Mouse (Mus musculus) forebrain, embryonic 14.5 days (tissue): ENCODE results near the gene Gstm3. TPM values are rescaled to one million over a fixed set of nuclear protein-coding genes. Genes with fewer than 3 reads are reported as not detected.
"Not testable (repeated sequence)": the region's sequence is repeated elsewhere in the genome, so short reads cannot be mapped to it uniquely, and the experiment has no call there.

Experiments used
- ATAC-seq: fragments of 200-750 bp; cut with Nextera tagmentation; 2 replicates; pipeline ENCODE4 v1.8.0; 2017; ENCODE audit warnings: mild to moderate bottlenecking, moderate library complexity
- DNase-seq: peaks from one replicate; pipeline ENCODE4 v3.0.0-alpha.2; 2015; ENCODE audit warnings: low spot score
- H3K27ac ChIP-seq: fragments of 300-500 bp; sonication (generic); 2 replicates; pipeline ENCODE4 v1.5.1; 2014; ENCODE audit warnings: low read depth, mild to moderate bottlenecking, control low read depth, low read length, moderate library complexity
- H3K27me3 ChIP-seq: fragments of 300-500 bp; sonication (generic); replicated peaks from 2 replicates; pipeline ENCODE4 v1.6.1; 2014; ENCODE audit warnings: low read length, control low read depth, mixed read lengths; ENCODE audit not compliant: control insufficient read depth, insufficient read depth
- H3K36me3 ChIP-seq: fragments of 300-500 bp; sonication (generic); 2 replicates; pipeline ENCODE4 v1.6.1; 2014; ENCODE audit warnings: low read length, control low read depth; ENCODE audit not compliant: control insufficient read depth, insufficient read depth
- H3K4me1 ChIP-seq: fragments of 300-500 bp; sonication (generic); 2 replicates; pipeline ENCODE4 v1.6.1; 2014; ENCODE audit warnings: antibody characterized with exemption, low read length, control low read depth; ENCODE audit not compliant: control insufficient read depth, insufficient read depth
- H3K4me2 ChIP-seq: fragments of 300-500 bp; sonication (generic); 2 replicates; pipeline ENCODE4 v1.6.1; 2014; ENCODE audit warnings: mild to moderate bottlenecking, control low read depth, low read length
- H3K4me3 ChIP-seq: fragments of 300-500 bp; sonication (generic); 2 replicates; pipeline ENCODE4 v1.5.1; 2014; ENCODE audit warnings: low read depth, low read length, control low read depth
- H3K9ac ChIP-seq: fragments of 300-500 bp; sonication (generic); 2 replicates; pipeline ENCODE4 v1.6.1; 2014; ENCODE audit warnings: mild to moderate bottlenecking, low read length, control low read depth, moderate library complexity
- H3K9me3 ChIP-seq: fragments of 300-500 bp; sonication (generic); replicated peaks from 2 replicates; pipeline ENCODE4 v1.6.1; 2016; ENCODE audit warnings: low read length, control low read depth, mixed read lengths; ENCODE audit not compliant: control insufficient read depth
- WGBS: fragments of 180-500 bp; shearing (Covaris S2); extraction: QIAGEN DNeasy Blood & Tissue Kit; methylation state at CpG from one replicate; pipeline ENCODE4 v1.1.7; 2014; 5-methylcytosine and 5-hydroxymethylcytosine counted together
- polyA plus RNA-seq: library from polyadenylated mRNA; unstranded; fragments of >200 nt; fragmentation: Nextera tagmentation; extraction: Ambion mirVana; gene quantifications from 2 replicates; pipeline ENCODE4 v1.2.1, GENCODE M21; 2014

Gene Gstm3
- polyA plus RNA-seq, 1 experiment from 2014 or later: not detected

GRCm38 (mm10) chr3:107964656-107965308, 4.3 kb downstream of the Gstm3 start:
- DNase-seq (no peak), ATAC-seq (no peak)
- H3K9ac ChIP-seq: no peak overlapping the region
- no peaks in the 10 kb centered on the region for H3K36me3 ChIP-seq
- H3K27ac ChIP-seq: no peak overlapping the region
- 61% methylated on average over 5 of the region's 5 CpGs for WGBS
- H3K27me3 ChIP-seq: no peaks in the 10 kb centered on the region
- H3K4me1 ChIP-seq: peaks cover 6% of the 10 kb centered on the region; the same call in 1 of the 2 replicates
- no peaks in the 10 kb centered on the region for H3K9me3 ChIP-seq
- H3K4me3 ChIP-seq: no peak overlapping the region
- H3K4me2 ChIP-seq: no peak overlapping the region

DNA sequence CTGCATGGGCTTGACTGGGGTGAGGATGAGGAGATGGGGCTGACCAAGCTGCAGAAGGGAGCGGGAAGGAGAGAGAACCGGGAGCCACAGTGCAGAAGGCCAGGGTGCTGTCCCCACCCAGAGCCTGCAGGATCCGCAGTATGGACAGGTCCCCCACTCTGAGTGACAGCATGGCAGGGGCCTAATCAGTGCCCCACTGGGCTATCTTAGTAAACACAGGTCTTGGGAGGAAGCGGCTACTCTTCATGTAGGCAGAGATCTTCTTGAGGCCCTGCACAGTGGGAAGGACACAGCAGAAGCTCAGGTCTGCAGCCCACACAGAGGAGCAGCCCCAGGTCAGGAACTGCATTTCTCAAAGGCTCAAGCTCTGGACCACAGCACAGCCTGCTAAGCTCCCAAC, 5.1 kb downstream of the Gstm3 start:
- H3K4me2 ChIP-seq: no peak overlapping the region
- ATAC-seq: no peak
- 77% methylated on average over 4 of the region's 4 CpGs for WGBS

DNA sequence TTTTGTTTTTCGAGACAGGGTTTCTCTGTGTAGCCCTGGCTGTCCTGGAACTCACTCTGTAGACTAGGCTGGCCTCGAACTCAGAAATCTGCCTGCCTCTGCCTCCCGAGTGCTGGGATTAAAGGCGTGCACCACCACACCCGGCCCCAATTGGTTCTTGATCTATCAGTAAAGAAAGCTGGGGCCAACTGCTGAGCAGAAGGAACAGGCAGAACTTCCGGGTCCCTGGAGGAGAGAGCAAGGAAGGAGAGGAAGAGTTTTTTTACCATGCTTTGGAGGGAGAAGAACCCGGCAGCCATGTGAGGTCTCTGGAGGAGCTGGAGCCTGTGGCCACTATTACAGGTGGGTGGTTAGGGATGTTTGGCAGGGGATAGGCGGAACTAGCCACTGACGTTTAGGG, 13.8 kb downstream of the Gstm3 start:
- DNase-seq, H3K36me3 ChIP-seq, H3K9ac ChIP-seq, H3K4me2 ChIP-seq, H3K4me3 ChIP-seq, H3K4me1 ChIP-seq, H3K27me3 ChIP-seq, ATAC-seq, H3K27ac ChIP-seq, H3K9me3 ChIP-seq: not testable (repeated sequence)
- 90% methylated on average over 9 of the region's 9 CpGs for WGBS

More for the DNA sequence above, 5.1 kb downstream of the Gstm3 start:
- no peak overlapping the region for H3K9ac ChIP-seq
- no peak overlapping the region for H3K27ac ChIP-seq
- DNase-seq: no peak
- H3K27me3 ChIP-seq: no peaks in the 10 kb centered on the region
- H3K9me3 ChIP-seq: no peaks in the 10 kb centered on the region
- H3K36me3 ChIP-seq: no peaks in the 10 kb centered on the region
- no peak overlapping the region for H3K4me3 ChIP-seq
- H3K4me1 ChIP-seq: peaks cover 6% of the 10 kb centered on the region; the same call in 1 of the 2 replicates

DNA sequence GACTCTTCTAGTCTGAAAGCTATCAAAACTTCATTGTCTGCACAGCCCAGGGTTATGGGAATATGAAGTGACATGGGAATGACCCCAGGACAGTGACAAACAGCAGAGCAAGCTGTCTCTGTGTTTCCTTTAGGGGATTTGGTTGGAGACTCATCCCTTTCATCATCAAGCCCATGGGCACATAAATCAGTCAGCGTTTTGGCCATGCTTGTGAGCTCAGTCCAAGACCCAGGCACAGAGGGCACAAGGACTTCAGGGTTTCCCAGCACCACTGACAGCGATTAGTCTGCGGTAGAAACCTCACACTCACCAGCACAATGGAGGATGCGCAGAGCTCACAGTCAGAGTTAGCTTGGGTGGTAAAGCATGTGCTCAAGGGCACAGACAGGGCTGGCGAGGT, 15.2 kb downstream of the Gstm3 start:
- H3K9ac ChIP-seq: no peak overlapping the region
- ATAC-seq: no peak; the same call in 1 of the 2 replicates
- H3K4me1 ChIP-seq: 0 out of 2 replicates have a peak, but pooled peaks cover 5% of the 10 kb centered on the region

GRCm38 (mm10) chr3:107953328-107953755, 15.7 kb downstream of the Gstm3 start:
- peak; percentile 81 for DNase-seq

More for the DNA sequence above, 15.2 kb downstream of the Gstm3 start:
- Histone ChIP-seq H3K9me3 (no peaks in the 10 kb centered on the region), H3K27ac (no peak overlapping the region), H3K4me3 (no peak overlapping the region), H3K36me3 (no peaks in the 10 kb centered on the region), H3K4me2 (no peak overlapping the region), H3K27me3 (no peaks in the 10 kb centered on the region)
- no peak for DNase-seq
- WGBS: 83% methylated on average over 5 of the region's 5 CpGs

GRCm38 (mm10) chr3:107950531-107950930, 18.6 kb downstream of the Gstm3 start:
- 88% methylated on average over 11 of the region's 11 CpGs for WGBS
- Histone ChIP-seq H3K27ac (no peak overlapping the region), H3K4me2 (no peak overlapping the region), H3K9ac (no peak overlapping the region), H3K9me3 (no peaks in the 10 kb centered on the region), H3K4me1 (0 out of 2 replicates have a peak, but pooled peaks cover 5% of the 10 kb centered on the region), H3K4me3 (no peak overlapping the region), H3K36me3 (no peaks in the 10 kb centered on the region), H3K27me3 (no peaks in the 10 kb centered on the region)
- DNase-seq (no peak), ATAC-seq (no peak)

More at GRCm38 (mm10) chr3:107953328-107953755, 15.7 kb downstream of the Gstm3 start:
- ATAC-seq: peak; percentile 85
- 15% methylated on average over 6 of the region's 6 CpGs for WGBS
- Histone ChIP-seq H3K4me1 (0 out of 2 replicates have a peak, but pooled peaks cover 5% of the 10 kb centered on the region), H3K4me2 (no peak overlapping the region), H3K9ac (no peak overlapping the region), H3K4me3 (no peak overlapping the region), H3K27me3 (no peaks in the 10 kb centered on the region), H3K27ac (no peak overlapping the region), H3K36me3 (no peaks in the 10 kb centered on the region), H3K9me3 (no peaks in the 10 kb centered on the region)

GRCm38 (mm10) chr3:107949461-107949860, 19.6 kb downstream of the Gstm3 start:
- H3K27ac ChIP-seq, H3K27me3 ChIP-seq, H3K9me3 ChIP-seq, ATAC-seq, H3K4me3 ChIP-seq, H3K36me3 ChIP-seq, H3K9ac ChIP-seq, H3K4me2 ChIP-seq, H3K4me1 ChIP-seq, DNase-seq: not testable (repeated sequence)
- WGBS: 91% methylated on average over 1 of the region's 1 CpGs

- H3K9ac ChIP-seq: no peak overlapping the region
- WGBS: 55% methylated on average over 4 of the region's 4 CpGs
- DNase-seq: no peak
Measured at GRCm38 (mm10) chr3:107945729-107946128, 23.4 kb downstream of the Gstm3 start.

More at GRCm38 (mm10) chr3:107945729-107946128, 23.4 kb downstream of the Gstm3 start:
- H3K36me3 ChIP-seq: no peaks in the 10 kb centered on the region
- H3K4me2 ChIP-seq: no peak overlapping the region
- 0 out of 2 replicates have a peak, but pooled peaks cover 4% of the 10 kb centered on the region for H3K4me1 ChIP-seq
- no peak overlapping the region for H3K27ac ChIP-seq
- no peaks in the 10 kb centered on the region for H3K27me3 ChIP-seq
- H3K4me3 ChIP-seq: no peak overlapping the region
- no peaks in the 10 kb centered on the region for H3K9me3 ChIP-seq
- ATAC-seq: no peak
